Mouse (Mus musculus) T-cell, adult 2 months (primary cell): Measurements from ENCODE around the gene Zfyve9.
"Not testable (repeated sequence)": the region's sequence is repeated elsewhere in the genome, so short reads cannot be mapped to it uniquely, and the experiment has no call there.

Experiments
- DNase-seq: peaks from one replicate; pipeline ENCODE4 v3.0.0; 2022; ENCODE audit warnings: low spot score

The Zfyve9 gene

GRCm38 (mm10) chr4:108721245-108721784 is 59.3 kb downstream of the Zfyve9 start:
- no peak for DNase-seq

GRCm38 (mm10) chr4:108719349-108719748 is 61.2 kb downstream of the Zfyve9 start, which contains the start of gene 3110021N24Rik:
Gene 3110021N24Rik, plus strand, starts transcription at chr4:108719649.
- DNase-seq: no peak

DNA sequence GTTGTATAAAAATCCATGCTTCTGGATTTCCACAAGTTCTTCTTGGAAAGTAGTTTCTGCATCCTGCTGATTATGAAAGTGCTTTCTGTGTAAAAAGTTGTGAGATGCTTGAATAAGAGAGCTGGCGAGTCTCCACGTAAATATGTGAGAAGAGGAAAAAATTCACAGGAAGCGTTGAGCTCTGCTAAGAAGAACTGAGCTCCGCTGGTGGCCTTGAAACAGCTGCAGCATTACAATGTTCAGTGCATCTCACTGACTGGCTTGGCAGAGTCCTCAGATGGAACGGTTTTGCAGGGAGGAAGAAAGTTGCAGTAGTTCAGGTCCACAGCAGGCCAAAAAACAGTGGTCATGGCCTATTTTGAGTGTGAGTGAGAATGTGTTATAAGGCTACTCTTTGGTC is 72.4 kb downstream of the Zfyve9 start:
- DNase-seq: no peak

- no peak for DNase-seq
Observed at GRCm38 (mm10) chr4:108696934-108697333, 83.7 kb downstream of the Zfyve9 start.

DNA sequence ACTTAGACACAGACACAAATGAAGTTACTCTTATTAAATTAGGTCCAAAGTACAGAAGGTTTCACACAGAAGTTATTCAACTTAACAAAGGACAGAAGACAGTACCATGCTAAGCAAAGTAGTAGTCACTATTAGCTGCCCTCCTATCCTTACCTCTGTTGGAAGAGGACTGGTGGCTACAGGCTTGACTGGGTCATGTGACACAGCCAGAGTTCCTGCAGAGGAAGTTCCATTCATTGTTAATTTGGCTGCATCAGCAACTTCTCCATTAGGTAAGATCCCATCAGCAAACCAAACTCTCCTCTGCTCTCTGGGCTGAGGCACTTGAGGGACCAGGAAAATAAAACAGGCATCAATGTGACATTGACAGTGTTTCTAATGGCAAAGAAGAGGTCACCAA is 89.1 kb downstream of the Zfyve9 start:
- no peak for DNase-seq

DNA sequence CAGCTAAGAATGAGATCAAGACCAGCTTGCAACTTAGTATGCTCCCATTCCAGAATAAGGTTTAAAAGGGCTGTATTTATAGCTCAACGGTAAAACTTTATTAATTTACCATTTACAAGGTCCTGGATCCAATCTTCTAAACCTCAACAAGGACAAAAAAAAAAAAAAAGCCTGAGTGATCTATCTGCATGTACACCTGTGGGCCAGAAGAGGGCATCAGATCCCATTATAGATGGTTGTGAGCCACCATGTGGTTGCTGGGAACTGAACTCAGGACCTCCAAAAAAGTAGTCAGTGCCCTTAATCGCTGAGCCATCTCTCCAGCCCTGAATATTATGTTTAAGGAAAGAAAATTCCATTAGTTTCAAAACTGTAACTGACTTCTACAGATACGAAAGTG is 90.1 kb downstream of the Zfyve9 start:
- DNase-seq: no peak

DNA sequence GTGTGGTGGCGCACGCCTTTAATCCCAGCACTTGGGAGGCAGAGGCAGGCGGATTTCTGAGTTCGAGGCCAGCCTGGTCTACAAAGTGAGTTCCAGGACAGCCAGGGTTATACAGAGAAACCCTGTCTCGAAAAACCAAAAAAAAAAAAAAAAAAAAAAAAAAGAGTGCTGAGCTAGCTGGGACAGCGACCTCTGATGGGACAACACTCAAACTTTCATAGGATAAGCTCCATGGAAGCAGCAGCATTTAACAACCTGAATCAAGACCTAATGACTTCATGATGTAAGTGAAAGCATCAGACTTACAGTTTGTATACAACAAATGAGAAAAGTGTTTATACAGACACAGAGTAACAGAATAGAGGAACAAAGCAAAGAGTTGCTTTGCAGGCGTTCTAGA is 93.5 kb downstream of the Zfyve9 start:
- not testable (repeated sequence) for DNase-seq

DNA sequence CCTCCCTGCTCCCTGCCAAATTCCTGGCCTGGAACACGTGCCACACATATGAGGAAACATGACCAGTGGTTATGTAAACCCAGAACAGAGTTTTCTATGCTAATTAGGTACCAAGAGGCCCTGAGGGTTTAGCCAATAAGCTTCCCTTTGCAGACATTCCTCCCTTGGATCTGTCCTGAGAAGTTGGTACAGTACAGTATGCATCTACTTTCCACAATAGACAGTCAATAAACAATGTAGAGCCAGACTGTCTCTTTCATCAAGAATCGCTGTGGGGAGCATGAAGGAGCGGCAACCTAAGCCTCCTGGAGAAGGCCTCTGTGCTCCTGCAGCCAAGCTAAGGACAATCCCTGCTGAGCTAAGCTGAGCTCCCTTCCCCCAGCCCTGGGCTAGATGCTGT is 94.4 kb downstream of the Zfyve9 start:
- no peak for DNase-seq

DNA sequence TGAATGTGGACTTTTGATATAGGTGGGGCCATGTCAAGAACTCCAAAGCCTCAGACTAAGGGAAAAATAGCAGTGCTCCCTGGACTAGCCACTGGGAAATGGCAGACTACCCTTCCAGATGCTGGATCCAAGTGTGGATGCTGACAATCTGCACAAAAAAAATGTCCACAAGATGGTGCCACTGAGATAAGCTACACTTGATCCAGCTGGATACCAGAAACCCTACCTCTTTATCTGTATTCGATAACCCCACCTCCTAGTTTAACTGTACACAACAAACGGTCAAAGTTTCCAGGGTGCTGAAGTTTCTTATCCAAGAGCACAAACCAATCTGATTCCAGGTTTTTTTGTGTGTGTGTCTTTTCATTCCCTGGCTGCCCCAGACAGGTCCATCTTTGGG is 116.2 kb downstream of the Zfyve9 start:
- no peak for DNase-seq

DNA sequence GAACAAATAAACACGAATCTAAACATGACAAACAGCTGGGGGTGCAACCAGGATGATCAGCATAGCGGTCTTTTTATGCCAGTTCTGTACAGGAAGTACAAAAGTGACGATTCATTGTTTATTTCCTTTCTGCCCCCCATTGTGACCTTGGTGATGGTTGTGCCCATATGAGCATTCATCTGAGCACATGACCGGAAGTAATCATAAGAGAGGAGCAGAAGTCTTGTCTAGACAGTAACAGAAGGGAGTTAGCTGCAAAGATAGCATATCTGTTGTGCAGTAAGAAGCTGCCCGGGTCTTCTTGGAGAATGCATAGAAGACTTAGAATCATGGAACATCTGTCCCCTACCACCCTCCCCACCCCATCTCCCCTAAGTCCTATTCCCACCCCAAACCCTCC is 141.8 kb downstream of the Zfyve9 start:
- DNase-seq: peak; percentile 61

DNA sequence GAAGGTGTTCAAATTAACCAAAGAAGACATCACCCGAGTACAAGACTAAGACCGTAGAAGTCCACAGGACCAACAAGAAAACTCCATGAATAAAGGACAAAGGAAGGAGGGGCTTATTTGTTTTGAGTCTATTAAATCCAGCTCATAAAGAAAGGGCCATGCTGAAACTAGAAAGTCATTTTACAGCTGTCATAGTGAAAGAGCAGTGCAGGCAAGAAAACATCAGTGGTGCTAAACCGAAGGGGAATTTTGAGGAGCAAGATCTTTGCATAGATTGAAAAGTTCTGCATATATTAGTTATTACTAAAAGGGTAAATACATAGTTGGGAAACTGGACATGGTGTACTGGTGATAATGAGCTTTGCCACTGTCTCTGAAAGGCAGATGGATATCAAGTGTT is 142.9 kb downstream of the Zfyve9 start:
- no peak for DNase-seq

DNA sequence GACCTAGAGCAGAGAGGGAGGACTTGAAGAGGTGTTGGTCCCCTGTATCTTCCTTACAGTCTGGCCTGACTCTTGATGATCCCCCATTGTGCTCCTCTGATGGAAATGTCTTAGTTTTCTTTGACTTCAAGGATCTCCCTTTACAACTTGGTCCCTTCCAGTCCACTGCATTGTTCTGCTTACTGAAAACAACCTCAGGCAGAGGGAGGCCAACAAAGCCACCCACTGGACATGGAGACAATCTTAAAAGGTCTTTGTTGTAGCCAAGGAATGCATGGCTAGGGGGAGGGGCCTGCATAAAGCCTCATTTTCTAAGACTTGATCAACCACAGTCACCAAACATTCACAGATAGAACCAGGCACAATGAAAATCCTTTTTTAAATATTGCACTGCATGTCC is 145.5 kb downstream of the Zfyve9 start:
- DNase-seq: no peak

DNA sequence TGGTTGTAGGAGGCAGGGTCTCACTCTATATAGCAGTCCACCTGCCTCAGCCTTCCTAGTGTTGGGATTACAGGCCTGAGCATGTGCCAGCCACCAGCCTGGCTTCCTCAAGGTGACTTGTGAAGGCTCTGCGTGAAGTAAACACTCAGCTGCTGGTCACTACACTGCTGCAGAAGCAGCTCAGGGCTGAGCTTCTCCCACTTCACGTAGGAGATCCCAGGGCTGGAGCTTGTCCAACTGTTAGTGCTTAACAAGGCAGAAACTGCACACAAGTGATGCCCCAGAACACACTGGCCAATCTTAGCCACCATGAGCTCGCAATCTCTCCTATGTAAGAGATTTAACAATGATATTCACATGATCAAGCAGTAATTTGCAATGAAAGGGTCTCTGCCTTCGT is 145.9 kb downstream of the Zfyve9 start:
- DNase-seq: no peak

- DNase-seq: no peak
Observed at GRCm38 (mm10) chr4:108633703-108634102, 146.9 kb downstream of the Zfyve9 start.

DNA sequence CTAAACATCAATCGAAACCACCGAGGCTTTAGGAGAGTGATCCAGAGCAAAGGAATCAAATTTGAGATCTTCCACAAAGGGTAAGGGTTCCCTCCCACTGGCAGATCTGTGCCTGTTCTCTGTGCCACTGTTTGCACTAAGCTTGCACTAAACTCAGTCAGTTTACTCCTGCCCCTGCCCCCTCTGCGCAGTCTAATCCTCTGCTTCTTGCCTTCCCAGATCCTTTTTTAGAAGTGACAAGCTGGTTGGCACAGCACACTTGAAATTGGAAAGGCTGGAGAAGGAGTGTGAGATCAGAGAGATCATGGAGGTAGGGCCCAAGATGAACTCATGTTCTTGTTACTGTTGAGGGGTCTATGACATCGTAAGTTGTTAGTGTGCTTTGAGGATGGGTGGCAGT is 149.0 kb downstream of the Zfyve9 start:
- no peak for DNase-seq

- no peak for DNase-seq
Observed at GRCm38 (mm10) chr4:108630096-108630495, 150.5 kb downstream of the Zfyve9 start.

DNA sequence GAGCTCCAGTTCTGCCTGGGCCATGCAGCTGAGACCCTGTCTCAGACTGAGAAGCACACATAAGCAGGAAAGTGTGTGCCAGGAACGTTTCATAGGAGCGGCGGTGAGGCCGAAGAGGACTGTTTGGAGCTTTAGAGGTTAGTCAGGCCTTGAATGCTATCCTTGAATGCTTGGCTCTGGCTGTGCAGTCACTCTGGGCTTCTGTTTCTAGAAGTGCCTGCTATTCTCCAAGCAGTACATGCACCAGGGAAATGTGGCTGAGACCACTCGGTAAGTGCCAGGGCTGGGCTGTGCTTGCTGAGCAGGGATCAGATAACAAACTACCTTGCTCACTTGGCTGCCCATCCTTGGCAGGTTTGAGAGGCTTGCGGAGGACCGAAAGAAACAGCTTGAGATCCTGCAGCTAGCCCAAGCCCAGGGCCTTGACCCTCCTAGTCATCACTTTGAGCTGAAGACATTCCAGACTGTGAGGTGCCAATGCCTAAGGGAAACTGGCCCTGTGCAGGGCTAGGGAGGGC is 151.2 kb downstream of the Zfyve9 start:
- DNase-seq: no peak

- DNase-seq: no peak
Observed at GRCm38 (mm10) chr4:108627066-108627465, 153.5 kb downstream of the Zfyve9 start.

GRCm38 (mm10) chr4:108621504-108621903 is 159.1 kb downstream of the Zfyve9 start:
- peak; percentile 25 for DNase-seq

GRCm38 (mm10) chr4:108620536-108620935 is 160.1 kb downstream of the Zfyve9 start:
- no peak for DNase-seq

DNA sequence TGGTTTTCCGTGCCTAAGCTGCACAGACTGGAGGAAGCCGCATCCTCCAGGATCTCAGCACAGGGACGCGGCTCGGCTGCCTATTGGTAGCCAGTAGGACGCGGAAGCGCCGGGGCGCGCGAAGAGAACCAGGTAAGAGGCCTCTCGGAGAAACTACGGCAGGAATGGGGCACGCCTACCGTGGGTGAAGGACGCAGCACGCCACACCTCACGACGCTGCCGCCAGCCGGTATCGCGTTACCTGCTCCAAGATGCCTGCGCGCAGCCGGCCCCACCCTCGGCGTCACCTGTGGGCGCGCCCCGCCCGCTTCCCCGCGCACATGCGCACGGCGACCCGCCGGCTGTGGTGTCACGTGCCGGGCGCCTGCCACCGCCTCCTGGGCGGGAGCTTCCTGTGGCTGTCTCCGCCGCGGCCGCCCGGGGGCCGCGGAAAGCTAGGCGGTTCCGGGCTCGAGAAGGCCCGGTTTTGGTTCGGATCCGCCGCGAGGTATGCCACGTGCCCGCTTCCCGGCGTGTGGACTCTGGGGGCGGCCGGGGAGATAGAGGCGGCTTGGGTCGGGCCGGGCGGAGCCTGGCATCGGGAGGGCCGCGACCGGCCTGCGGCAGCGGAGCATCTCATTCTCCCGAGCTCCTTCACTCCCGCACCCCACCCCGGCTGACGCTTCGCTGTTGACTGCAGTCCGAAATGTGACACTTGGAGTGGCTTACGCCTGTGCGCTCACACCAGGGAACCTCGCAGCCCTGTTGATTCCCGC is 160.8 kb downstream of the Zfyve9 start, which contains the start of gene Cc2d1b:
Gene Cc2d1b, plus strand, starts transcription at position 354 of the 755 bp plus-strand sequence.
- peak; percentile 96 for DNase-seq

- no peak for DNase-seq
Observed at GRCm38 (mm10) chr4:108619165-108619564, 161.4 kb downstream of the Zfyve9 start.

- DNase-seq: no peak
Observed at GRCm38 (mm10) chr4:108618586-108618985, 162.0 kb downstream of the Zfyve9 start.

GRCm38 (mm10) chr4:108610935-108611334 is 169.7 kb downstream of the Zfyve9 start:
- no peak for DNase-seq
